Mouse (Mus musculus) heart, postnatal 14 days (tissue): ENCODE data around the gene Ano6. TPM values are rescaled to one million over a fixed set of nuclear protein-coding genes. Genes with fewer than 3 reads are reported as not detected.

ENCODE experiments used
- DNase-seq, 2 experiments: peaks; one replicate each; pipeline ENCODE4 v3.0.0; 2021 to 2022
- intact Hi-C: fragments of 180-260 bp; cut with DNase I; formaldehyde crosslinking; loops from one replicate; pipeline ENCODE4 v1.15.1; 2025
- total RNA-seq, 2 experiments: library from RNA; stranded (reverse); gene quantifications; 2 replicates each; pipeline ENCODE4 v1.2.3; 2021

Gene Ano6
- total RNA-seq, 2 experiments from 2014 or later, result 38.9 to 39.7 TPM

- intact Hi-C loops, result no loop called here
- no peak for DNase-seq
Measured at GRCm38 (mm10) chr15:95914963-95915362, 124.3 kb downstream of the Ano6 start.

GRCm38 (mm10) chr15:95915477-95915876 is 124.8 kb downstream of the Ano6 start:
- intact Hi-C loops, result no loop called here
- DNase-seq, result no peak

GRCm38 (mm10) chr15:95917330-95917729 is 126.7 kb downstream of the Ano6 start:
- intact Hi-C loops, result no loop called here
- no peak for DNase-seq

GRCm38 (mm10) chr15:95920047-95920446 is 129.4 kb downstream of the Ano6 start:
- intact Hi-C loops, result loop anchor here (5.0 kb wide), 1 partner anchor 38 kb away; no protein-coding TSS in a partner anchor

GRCm38 (mm10) chr15:95921072-95921471 is 130.4 kb downstream of the Ano6 start:
- intact Hi-C loops, result loop anchor here (5.0 kb wide), 1 partner anchor 39 kb away; no protein-coding TSS in a partner anchor
- no peak for DNase-seq

More at GRCm38 (mm10) chr15:95920047-95920446, 129.4 kb downstream of the Ano6 start:
- no peak for DNase-seq

- DNase-seq, result no peak
- intact Hi-C loops, result loop anchor here (5.0 kb wide), 1 partner anchor 39 kb away; no protein-coding TSS in a partner anchor
Measured at GRCm38 (mm10) chr15:95921639-95922038, 131.0 kb downstream of the Ano6 start.

- intact Hi-C loops, result loop anchor here (5.0 kb wide), 1 partner anchor 40 kb away; no protein-coding TSS in a partner anchor
- DNase-seq, result no peak
Measured at GRCm38 (mm10) chr15:95922558-95922957, 131.9 kb downstream of the Ano6 start.

- intact Hi-C loops, result no loop called here
Measured at GRCm38 (mm10) chr15:95925334-95925986, 134.8 kb downstream of the Ano6 start.

GRCm38 (mm10) chr15:95929087-95929486 is 138.4 kb downstream of the Ano6 start:
- no peak for DNase-seq
- intact Hi-C loops, result no loop called here

More at GRCm38 (mm10) chr15:95925334-95925986, 134.8 kb downstream of the Ano6 start:
- no peak for DNase-seq

GRCm38 (mm10) chr15:95931013-95931775 is 140.6 kb downstream of the Ano6 start:
- DNase-seq, result no peak
- intact Hi-C loops, result no loop called here

- peak; percentile 56 to 76 for DNase-seq
- intact Hi-C loops, result no loop called here
Measured at GRCm38 (mm10) chr15:95932358-95932757, 141.7 kb downstream of the Ano6 start.

- intact Hi-C loops, result no loop called here
- no peak for DNase-seq
Measured at GRCm38 (mm10) chr15:95935141-95935540, 144.5 kb downstream of the Ano6 start.

- intact Hi-C loops, result loop anchor here (2.0 to 5.0 kb wide), 2 partner anchors 61 to 171 kb away; no protein-coding TSS in a partner anchor
- peak; percentile 34 to 54 for DNase-seq
Measured at GRCm38 (mm10) chr15:95943470-95943869, 152.8 kb downstream of the Ano6 start.

- DNase-seq, result no peak
- intact Hi-C loops, result loop anchor here (5.0 kb wide), 1 partner anchor 62 kb away; no protein-coding TSS in a partner anchor
Measured at GRCm38 (mm10) chr15:95944299-95944698, 153.7 kb downstream of the Ano6 start.

GRCm38 (mm10) chr15:95945951-95946708 is 155.5 kb downstream of the Ano6 start:
- intact Hi-C loops, result no loop called here
- no peak for DNase-seq

GRCm38 (mm10) chr15:95948411-95948810 is 157.8 kb downstream of the Ano6 start:
- intact Hi-C loops, result no loop called here
- no peak for DNase-seq

GRCm38 (mm10) chr15:95949336-95949735 is 158.7 kb downstream of the Ano6 start:
- intact Hi-C loops, result no loop called here
- DNase-seq, result no peak

GRCm38 (mm10) chr15:95951497-95951896 is 160.9 kb downstream of the Ano6 start:
- intact Hi-C loops, result no loop called here
- DNase-seq, result peak in 1 of 2 experiments; percentile 34

GRCm38 (mm10) chr15:95956692-95957091 is 166.0 kb downstream of the Ano6 start:
- no peak for DNase-seq
- intact Hi-C loops, result no loop called here

- intact Hi-C loops, result no loop called here
- DNase-seq, result no peak
Measured at GRCm38 (mm10) chr15:95962411-95963123, 171.9 kb downstream of the Ano6 start.
